Mouse (Mus musculus): Measurements from ENCODE around the gene Gnaz. TPM values are rescaled to one million over a fixed set of nuclear protein-coding genes. Genes with fewer than 3 reads are reported as not detected.

Gene Gnaz
- polyA plus RNA-seq (2012; fragmentation: generic; extraction: Trizol), result 0.37 TPM
- long read RNA-seq, experiment 1, partial matches to known transcripts, result 0 of 3 reads
- long read RNA-seq, experiment 1, other reads (novel, unspliced or antisense), result 1 of 3 reads
- long read RNA-seq, experiment 2, partial matches to known transcripts, result 5 of 10 reads
- long read RNA-seq, experiment 2, other reads (novel, unspliced or antisense), result 1 of 10 reads

GRCm38 (mm10) chr10:74966850-74967451, at the start of gene Gnaz:
Gene Gnaz (plus strand): TSS chr10:74967177.
- H3K4me3 ChIP-seq (ENCODE audit: insufficient read depth, poor library complexity, severe bottlenecking), result peak within 1 kb of the TSS; percentile 23
- H3K36me3 ChIP-seq (ENCODE audit: control insufficient read depth, insufficient read depth), result no peaks in the 10 kb centered on the region
- TF ChIP-seq FOSL1 (IDR thresholded peaks at IDR 0.05; ENCODE audit: insufficient read depth, low read length, poor library complexity, severe bottlenecking) (no peak), USF1 (IDR thresholded peaks at IDR 0.05; ENCODE audit: low read depth) (no peak), MYOD1 (IDR thresholded peaks at IDR 0.05; ENCODE audit: control insufficient read depth, insufficient read length, low read depth) (no peak), CTCF (IDR thresholded peaks at IDR 0.05; ENCODE audit: control insufficient read depth, insufficient read depth, insufficient read length) (peak; percentile 64), MYOG (IDR thresholded peaks at IDR 0.05; ENCODE audit: control insufficient read depth, extremely low read depth, insufficient read length) (no peak), MAX (IDR thresholded peaks at IDR 0.05) (peak; percentile 97), CEBPB (IDR thresholded peaks at IDR 0.05; ENCODE audit: low read depth) (no peak)
- H3K79me3 ChIP-seq (ENCODE audit: low read depth), result no peaks in the 10 kb centered on the region
- peaks cover 10% of the 10 kb centered on the region for H3K27me3 ChIP-seq (ENCODE audit: control insufficient read depth, insufficient read depth, insufficient read length)
- no peaks in the 10 kb centered on the region for H3K79me2 ChIP-seq (ENCODE audit: control insufficient read depth, insufficient read depth)
- peak within 1 kb of the TSS; percentile 75 for H3ac ChIP-seq (ENCODE audit: control insufficient read depth, insufficient read length, low read depth)

- no peak overlapping the region for H3ac ChIP-seq (ENCODE audit: control insufficient read depth, insufficient read length, low read depth)
- H3K36me3 ChIP-seq (ENCODE audit: control insufficient read depth, insufficient read depth), result no peaks in the 10 kb centered on the region
- no peaks in the 10 kb centered on the region for H3K79me2 ChIP-seq (ENCODE audit: control insufficient read depth, insufficient read depth)
- TF ChIP-seq MYOG (IDR thresholded peaks at IDR 0.05; ENCODE audit: control insufficient read depth, extremely low read depth, insufficient read length), result no peak
- no peak for TF ChIP-seq MAX (IDR thresholded peaks at IDR 0.05)
- no peak for TF ChIP-seq CTCF (IDR thresholded peaks at IDR 0.05; ENCODE audit: control insufficient read depth, insufficient read depth, insufficient read length)
- no peak for TF ChIP-seq USF1 (IDR thresholded peaks at IDR 0.05; ENCODE audit: low read depth)
- TF ChIP-seq FOSL1 (IDR thresholded peaks at IDR 0.05; ENCODE audit: insufficient read depth, low read length, poor library complexity, severe bottlenecking), result no peak
- TF ChIP-seq MYOD1 (IDR thresholded peaks at IDR 0.05; ENCODE audit: control insufficient read depth, insufficient read length, low read depth), result no peak
- H3K4me3 ChIP-seq (ENCODE audit: insufficient read depth, poor library complexity, severe bottlenecking), result no peak overlapping the region
- no peaks in the 10 kb centered on the region for H3K79me3 ChIP-seq (ENCODE audit: low read depth)
- H3K27me3 ChIP-seq (ENCODE audit: control insufficient read depth, insufficient read depth, insufficient read length), result peaks cover 4% of the 10 kb centered on the region
These were observed 47.7 kb upstream of the Gnaz start for GRCm38 (mm10) chr10:74919277-74919676.

DNA sequence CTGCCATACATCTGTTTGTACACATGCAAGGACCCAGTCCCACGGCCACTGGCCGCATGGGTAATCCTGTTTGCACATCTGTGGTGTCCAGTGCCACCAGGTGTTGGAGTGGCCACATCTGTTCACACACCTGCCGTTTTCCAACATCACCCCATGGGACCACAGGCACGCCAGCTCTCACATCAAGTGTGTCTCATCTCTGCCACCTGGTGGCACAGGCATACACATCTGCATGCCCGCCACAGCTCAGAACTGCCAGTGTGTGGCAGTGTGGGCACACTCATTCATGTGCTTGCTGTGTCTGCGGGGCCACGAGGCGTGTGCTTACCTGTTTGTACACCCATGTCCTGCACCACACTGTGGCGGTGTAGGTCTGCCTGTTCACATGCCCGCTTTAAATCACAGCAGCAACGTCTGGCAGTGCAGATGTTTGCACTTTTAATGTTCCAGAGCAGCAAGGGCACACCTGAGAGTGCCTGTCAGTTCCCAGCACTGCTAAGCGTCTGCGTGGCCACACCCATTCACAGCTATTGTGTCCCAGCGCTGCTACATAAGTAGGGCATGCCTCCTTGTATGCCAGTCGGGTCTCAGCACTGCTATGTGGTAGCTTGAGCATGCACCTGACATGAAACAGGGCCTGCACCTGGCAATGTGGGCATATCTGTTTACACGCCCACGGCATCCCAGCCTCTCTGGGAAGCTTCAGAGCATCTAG, 46.0 kb upstream of the Gnaz start:
- Histone ChIP-seq H3K27me3 (ENCODE audit: control insufficient read depth, insufficient read depth, insufficient read length) (peaks cover 4% of the 10 kb centered on the region), H3K4me3 (ENCODE audit: insufficient read depth, poor library complexity, severe bottlenecking) (no peak overlapping the region), H3ac (ENCODE audit: control insufficient read depth, insufficient read length, low read depth) (no peak overlapping the region), H3K79me2 (ENCODE audit: control insufficient read depth, insufficient read depth) (no peaks in the 10 kb centered on the region), H3K79me3 (ENCODE audit: low read depth) (no peaks in the 10 kb centered on the region), H3K36me3 (ENCODE audit: control insufficient read depth, insufficient read depth) (no peaks in the 10 kb centered on the region)
- TF ChIP-seq MYOD1 (IDR thresholded peaks at IDR 0.05; ENCODE audit: control insufficient read depth, insufficient read length, low read depth), result peak; percentile 28
- TF ChIP-seq USF1 (IDR thresholded peaks at IDR 0.05; ENCODE audit: low read depth), result no peak
- no peak for TF ChIP-seq CEBPB (IDR thresholded peaks at IDR 0.05; ENCODE audit: low read depth)
- no peak for TF ChIP-seq MYOG (IDR thresholded peaks at IDR 0.05; ENCODE audit: control insufficient read depth, extremely low read depth, insufficient read length)
- TF ChIP-seq MAX (IDR thresholded peaks at IDR 0.05), result peak; percentile 69
- no peak for TF ChIP-seq FOSL1 (IDR thresholded peaks at IDR 0.05; ENCODE audit: insufficient read depth, low read length, poor library complexity, severe bottlenecking)
- peak; percentile 99 for TF ChIP-seq CTCF (IDR thresholded peaks at IDR 0.05; ENCODE audit: control insufficient read depth, insufficient read depth, insufficient read length)

- Histone ChIP-seq H3ac (ENCODE audit: control insufficient read depth, insufficient read length, low read depth) (no peak overlapping the region), H3K27me3 (ENCODE audit: control insufficient read depth, insufficient read depth, insufficient read length) (peaks cover 4% of the 10 kb centered on the region), H3K79me2 (ENCODE audit: control insufficient read depth, insufficient read depth) (no peaks in the 10 kb centered on the region), H3K36me3 (ENCODE audit: control insufficient read depth, insufficient read depth) (no peaks in the 10 kb centered on the region), H3K4me3 (ENCODE audit: insufficient read depth, poor library complexity, severe bottlenecking) (no peak overlapping the region), H3K79me3 (ENCODE audit: low read depth) (no peaks in the 10 kb centered on the region)
- TF ChIP-seq MYOG (IDR thresholded peaks at IDR 0.05; ENCODE audit: control insufficient read depth, extremely low read depth, insufficient read length) (no peak), FOSL1 (IDR thresholded peaks at IDR 0.05; ENCODE audit: insufficient read depth, low read length, poor library complexity, severe bottlenecking) (no peak), MYOD1 (IDR thresholded peaks at IDR 0.05; ENCODE audit: control insufficient read depth, insufficient read length, low read depth) (no peak), MAX (IDR thresholded peaks at IDR 0.05) (no peak), CEBPB (IDR thresholded peaks at IDR 0.05; ENCODE audit: low read depth) (no peak), CTCF (IDR thresholded peaks at IDR 0.05; ENCODE audit: control insufficient read depth, insufficient read depth, insufficient read length) (no peak), USF1 (IDR thresholded peaks at IDR 0.05; ENCODE audit: low read depth) (no peak)
These were observed 45.4 kb upstream of the Gnaz start for GRCm38 (mm10) chr10:74921614-74922013.

DNA sequence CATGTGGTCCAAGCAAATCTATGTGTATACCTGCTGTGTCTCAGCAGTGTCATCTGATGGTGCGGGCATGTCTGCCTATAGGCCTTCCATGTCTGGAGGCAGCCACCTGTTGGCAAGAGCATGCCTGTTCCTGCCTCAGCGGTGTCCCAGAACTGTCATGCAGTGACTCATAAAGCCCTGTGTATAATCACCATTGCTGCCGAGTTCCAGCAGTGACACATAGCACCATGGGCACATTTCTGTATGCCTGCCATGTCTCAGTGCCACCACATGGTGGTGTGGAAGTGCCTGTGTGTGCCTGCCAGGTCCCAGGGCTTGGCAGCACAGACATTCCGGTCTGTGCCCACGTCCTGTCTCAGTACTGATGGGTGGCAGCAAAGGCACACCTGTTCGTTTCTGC, 44.2 kb upstream of the Gnaz start:
- Histone ChIP-seq H3K27me3 (ENCODE audit: control insufficient read depth, insufficient read depth, insufficient read length) (no peaks in the 10 kb centered on the region), H3K79me3 (ENCODE audit: low read depth) (no peaks in the 10 kb centered on the region), H3K79me2 (ENCODE audit: control insufficient read depth, insufficient read depth) (no peaks in the 10 kb centered on the region), H3ac (ENCODE audit: control insufficient read depth, insufficient read length, low read depth) (no peak overlapping the region), H3K36me3 (ENCODE audit: control insufficient read depth, insufficient read depth) (no peaks in the 10 kb centered on the region), H3K4me3 (ENCODE audit: insufficient read depth, poor library complexity, severe bottlenecking) (no peak overlapping the region)
- peak; percentile 65 for TF ChIP-seq CTCF (IDR thresholded peaks at IDR 0.05; ENCODE audit: control insufficient read depth, insufficient read depth, insufficient read length)
- peak; percentile 17 for TF ChIP-seq MYOD1 (IDR thresholded peaks at IDR 0.05; ENCODE audit: control insufficient read depth, insufficient read length, low read depth)
- TF ChIP-seq FOSL1 (IDR thresholded peaks at IDR 0.05; ENCODE audit: insufficient read depth, low read length, poor library complexity, severe bottlenecking), result no peak
